Mouse (Mus musculus): ENCODE data around the gene Cdk20.

Cdk20 gene

GRCm38 (mm10) chr13:64432017-64432995 lies at the start of gene Cdk20:
TSS of gene Cdk20 (plus strand) at chr13:64432314.
- under 1% methylated on average over 57 of the region's 57 CpGs for WGBS

DNA sequence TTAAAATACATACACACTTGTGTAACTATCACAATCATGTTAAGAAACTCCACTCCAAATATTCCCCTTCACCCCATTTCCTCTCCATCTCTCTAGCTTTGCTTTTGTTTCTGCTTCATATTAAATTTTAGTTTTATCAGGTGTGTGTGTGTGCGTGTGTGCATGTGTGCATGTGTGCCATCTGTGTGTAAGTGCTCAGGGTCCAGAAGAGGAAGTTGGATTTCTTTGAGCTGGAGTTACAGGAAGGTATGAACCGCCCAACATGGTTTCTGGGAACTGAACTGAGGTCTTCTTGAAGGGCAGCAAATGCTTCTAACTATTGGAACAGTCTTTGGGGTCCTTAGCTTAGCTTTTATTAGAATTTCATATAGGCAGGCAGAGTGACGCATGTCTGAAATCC lies 47.2 kb upstream of the Cdk20 start:
- 91% methylated on average over 3 of the region's 3 CpGs for WGBS

DNA sequence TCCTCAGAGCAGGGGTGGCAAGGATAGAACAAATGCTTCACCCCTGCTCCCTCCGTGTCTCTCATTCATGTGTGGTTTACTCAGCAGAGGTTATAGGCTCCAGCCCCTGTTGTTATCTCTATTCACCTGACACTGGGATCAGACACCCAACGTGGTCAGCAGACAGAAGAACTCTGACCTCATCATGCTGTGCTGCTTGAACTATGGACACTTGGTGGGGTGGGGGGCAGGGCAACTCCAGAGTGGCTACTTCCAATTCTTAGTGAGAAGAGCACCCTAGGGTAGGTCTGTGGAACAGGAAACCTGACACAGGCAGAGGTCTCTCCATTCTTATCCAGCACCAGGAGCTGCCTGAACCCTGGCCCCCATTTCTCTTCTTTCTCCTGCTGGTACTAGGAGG lies 46.1 kb upstream of the Cdk20 start:
- WGBS = 60% methylated on average over 2 of the region's 2 CpGs

- WGBS = 81% methylated on average over 4 of the region's 4 CpGs
These were observed 43.7 kb upstream of the Cdk20 start for GRCm38 (mm10) chr13:64388415-64388814.

DNA sequence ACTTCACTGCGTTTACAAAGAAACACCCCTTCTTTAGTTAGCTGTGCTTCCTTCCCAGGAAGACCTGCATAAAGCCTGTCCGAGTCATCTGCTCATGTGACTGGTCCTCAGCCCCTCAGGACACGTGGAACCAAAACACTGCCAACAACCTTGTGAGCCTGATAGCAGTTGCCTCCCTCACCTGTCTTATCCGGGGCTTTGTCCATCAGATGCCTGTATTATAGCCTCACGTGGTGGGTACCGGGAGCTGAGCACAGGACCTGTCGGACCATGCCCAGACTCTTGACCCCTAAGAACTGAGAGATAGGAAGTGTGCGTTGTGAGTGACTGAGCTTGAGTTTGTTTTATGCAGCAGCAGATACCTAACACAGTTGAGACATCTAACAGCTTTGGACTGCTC lies 35.1 kb upstream of the Cdk20 start:
- 76% methylated on average over 8 of the region's 8 CpGs for WGBS

DNA sequence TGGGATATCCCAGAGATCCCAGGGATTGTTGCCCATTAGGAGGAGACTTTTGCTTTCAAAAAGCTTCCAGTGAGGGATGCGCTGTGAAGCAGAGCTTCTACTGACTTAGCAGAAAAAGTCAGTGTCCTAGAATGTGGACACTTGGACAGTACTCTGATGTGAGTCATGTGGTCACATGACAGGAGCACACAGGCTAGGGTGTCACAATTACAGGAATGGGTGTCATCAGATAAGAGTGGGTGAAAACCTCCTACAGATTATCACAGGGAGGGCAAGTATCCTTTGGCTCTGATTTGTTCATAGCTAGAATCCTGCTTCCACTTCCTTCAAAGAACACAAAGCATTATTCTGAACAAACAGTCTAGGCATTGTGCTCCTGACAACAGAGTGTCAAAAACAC lies 34.0 kb upstream of the Cdk20 start:
- 94% methylated on average over 1 of the region's 1 CpGs for WGBS

DNA sequence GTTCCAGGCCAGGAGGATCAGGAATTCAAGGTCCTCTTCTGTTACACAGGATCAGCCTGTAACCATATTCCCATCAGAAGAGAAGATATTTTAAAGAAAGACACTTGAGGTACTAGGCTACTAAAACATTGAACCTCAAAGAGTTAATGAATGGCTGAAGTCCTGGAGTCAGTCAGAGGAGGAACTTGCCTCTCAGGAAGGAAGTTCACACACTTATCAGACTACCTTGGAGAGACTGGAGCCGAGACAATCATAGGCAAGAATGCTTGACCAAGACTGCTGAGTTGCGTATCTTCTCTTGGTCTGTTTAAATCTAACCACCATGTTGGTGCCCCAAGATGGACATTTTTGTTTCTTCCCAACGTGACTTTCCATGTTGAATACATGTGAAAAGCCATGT lies 32.2 kb upstream of the Cdk20 start:
- WGBS = 81% methylated on average over 3 of the region's 3 CpGs

GRCm38 (mm10) chr13:64400801-64401361 lies 31.2 kb upstream of the Cdk20 start:
- 32% methylated on average over 7 of the region's 7 CpGs for WGBS

DNA sequence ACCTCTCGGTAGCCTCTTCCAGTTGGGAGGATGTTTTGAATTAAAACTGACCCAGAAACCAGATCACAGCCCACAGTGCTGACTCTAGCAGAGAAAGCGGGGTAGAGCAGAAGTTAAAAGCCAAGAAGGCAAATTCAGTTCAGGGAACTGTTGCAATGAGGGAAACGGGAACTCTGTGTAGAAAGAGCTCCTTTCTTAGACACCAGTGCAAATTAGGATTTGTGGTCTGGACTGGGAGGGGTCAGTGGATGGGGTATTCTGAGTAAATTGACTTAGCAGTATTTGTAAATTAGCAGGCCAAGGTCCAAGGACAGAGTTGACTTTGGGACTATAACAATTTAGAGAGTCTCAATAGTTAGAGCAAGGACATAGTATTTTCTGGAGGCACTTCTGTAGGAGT lies 30.1 kb upstream of the Cdk20 start:
- 52% methylated on average over 3 of the region's 3 CpGs for WGBS

GRCm38 (mm10) chr13:64402504-64402949 lies 29.6 kb upstream of the Cdk20 start:
- 82% methylated on average over 10 of the region's 10 CpGs for WGBS

DNA sequence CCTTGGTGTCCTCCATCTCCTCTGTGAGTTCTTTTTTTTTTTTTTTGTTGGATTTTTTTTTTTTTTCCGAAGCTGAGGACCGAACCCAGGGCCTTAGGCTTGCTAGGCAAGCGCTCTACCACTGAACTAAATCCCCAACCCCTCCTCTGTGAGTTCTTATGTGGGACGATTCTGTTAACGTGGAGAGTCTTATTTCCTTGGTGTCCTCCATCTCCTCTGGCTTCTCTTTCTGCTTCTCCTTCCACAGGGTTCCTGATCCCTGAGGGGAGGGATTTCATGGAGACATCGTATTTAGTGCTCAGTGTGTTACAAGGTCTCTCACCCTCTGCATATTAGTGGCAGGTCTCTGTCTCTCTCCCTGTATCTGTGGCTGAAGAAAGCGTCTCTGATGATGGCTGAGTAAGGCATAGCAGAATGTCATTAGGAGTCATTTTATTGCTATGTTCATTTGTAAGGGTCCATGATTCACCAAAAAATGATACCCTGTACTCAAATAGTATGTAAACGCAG lies 29.1 kb upstream of the Cdk20 start:
- 87% methylated on average over 8 of the region's 8 CpGs for WGBS

DNA sequence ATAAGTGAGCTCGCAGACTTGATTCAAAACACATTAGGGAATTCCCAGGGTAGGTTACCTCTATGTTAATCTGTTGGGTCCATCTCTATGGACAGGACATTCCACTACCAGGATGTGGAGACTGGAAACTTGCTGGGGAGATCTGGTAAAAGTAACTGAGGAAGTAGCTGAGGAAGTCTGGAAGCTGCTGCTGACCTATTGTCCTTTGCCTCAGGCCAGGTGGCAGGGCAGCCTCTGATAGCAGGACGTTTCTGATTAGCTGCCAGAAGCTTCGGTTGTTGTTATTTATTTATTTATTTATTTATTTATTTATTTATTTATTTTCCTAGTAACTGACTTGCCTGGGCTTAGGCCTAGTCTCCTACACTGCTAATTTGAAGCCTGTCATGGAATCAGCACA lies 28.6 kb upstream of the Cdk20 start:
- 68% methylated on average over 3 of the region's 3 CpGs for WGBS

DNA sequence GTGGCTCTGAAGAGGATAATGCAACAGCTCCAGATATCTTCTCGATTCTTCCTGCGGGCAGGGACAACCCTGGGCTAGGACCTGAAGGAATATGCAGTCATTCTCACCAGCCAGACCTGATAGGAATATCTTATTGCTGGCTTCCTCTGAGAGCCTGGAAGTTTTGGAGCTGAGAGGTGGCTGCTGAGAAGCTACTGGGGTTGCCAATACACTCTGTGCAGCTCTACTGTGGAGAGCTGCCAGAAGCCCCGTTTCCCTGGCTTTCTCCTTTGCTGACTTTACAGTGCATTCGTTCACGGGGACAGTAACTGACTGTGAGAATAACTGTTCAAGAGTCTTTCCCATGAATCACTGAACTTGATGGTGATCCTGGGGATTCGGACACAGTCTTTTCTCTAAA lies 26.6 kb upstream of the Cdk20 start:
- 47% methylated on average over 6 of the region's 6 CpGs for WGBS

- 87% methylated on average over 5 of the region's 5 CpGs for WGBS
These were observed 24.1 kb upstream of the Cdk20 start for GRCm38 (mm10) chr13:64407992-64408391.

GRCm38 (mm10) chr13:64410604-64411003 lies 21.5 kb upstream of the Cdk20 start:
- WGBS = 83% methylated on average over 5 of the region's 5 CpGs

GRCm38 (mm10) chr13:64411282-64411681 lies 20.8 kb upstream of the Cdk20 start:
- 92% methylated on average over 2 of the region's 2 CpGs for WGBS

DNA sequence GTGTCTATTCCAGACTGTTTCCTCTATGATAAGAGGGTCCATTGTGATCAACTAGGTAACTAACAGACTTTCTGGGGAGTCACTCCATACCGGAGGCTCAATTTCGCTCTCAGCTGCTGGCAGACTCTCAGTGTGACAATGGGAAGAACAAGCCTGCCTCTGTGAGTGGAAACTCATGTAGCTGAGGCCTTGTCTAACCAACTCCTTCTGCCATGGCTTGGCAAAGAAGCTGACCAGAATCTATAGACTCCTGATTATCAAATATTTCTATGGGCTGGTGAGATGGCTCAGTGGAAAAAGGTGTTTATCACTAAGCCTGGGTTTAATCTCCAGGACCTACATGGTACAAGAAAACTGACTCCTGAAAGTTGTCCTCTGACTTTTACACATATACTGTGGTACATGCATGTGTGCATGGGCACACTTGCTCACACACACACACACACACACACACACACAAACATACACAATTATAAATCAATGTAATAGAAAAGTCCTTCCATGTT lies 19.3 kb upstream of the Cdk20 start:
- WGBS = 76% methylated on average over 2 of the region's 2 CpGs

DNA sequence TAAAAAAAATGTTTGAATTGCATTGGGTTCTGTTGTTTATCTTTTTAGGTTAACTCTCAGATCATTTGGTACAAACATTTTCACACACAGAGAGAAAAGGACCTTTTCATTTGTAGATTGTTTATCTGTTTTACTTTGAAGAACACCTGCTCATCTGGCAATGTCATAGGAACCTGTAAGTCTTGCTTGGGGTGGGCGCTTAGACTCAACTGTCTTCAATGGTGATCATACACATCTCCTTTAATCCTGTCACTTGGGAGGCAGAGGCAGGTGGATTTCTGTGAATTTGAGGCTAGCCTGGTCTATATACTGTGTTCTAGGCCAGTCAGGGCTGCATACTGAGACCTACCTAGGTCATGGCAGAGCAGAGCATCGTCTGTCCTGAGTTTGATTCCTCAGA lies 16.5 kb upstream of the Cdk20 start:
- 89% methylated on average over 2 of the region's 2 CpGs for WGBS

- 54% methylated on average over 5 of the region's 5 CpGs for WGBS
These were observed 15.0 kb upstream of the Cdk20 start for GRCm38 (mm10) chr13:64416955-64417601.

- 86% methylated on average over 1 of the region's 1 CpGs for WGBS
These were observed 11.3 kb upstream of the Cdk20 start for GRCm38 (mm10) chr13:64420847-64421246.

GRCm38 (mm10) chr13:64421386-64421785 lies 10.7 kb upstream of the Cdk20 start:
- WGBS = 77% methylated on average over 3 of the region's 3 CpGs

DNA sequence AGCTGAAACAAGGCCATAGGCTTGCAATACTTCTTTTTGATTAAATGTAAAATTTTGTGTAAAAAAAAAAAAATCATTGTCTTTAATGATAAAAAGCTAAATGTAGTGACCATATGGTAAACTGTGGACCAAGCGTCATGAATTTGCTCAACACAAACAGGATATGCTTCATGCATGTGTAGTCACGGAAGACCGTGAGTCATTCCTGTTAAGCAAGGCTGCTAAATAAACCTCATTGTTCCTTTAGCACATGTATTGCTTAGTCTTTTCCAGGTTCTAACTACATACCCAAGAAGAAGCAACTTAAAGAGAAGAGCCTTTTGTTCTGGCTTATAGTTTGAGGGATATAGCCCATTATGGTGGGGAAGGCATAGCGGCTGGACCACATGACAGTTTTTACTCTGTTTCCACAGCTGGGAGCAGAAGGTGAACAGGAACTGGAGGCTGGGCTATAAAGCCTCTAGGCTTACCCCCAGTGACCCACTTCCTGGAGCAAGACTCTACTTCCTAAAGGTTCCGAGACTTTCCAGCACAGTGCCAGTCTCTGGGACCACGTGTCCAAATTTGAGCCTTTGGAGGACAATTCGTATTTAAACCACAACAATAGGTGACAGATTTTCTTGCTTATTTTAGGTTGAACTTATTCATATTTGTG lies 10.0 kb upstream of the Cdk20 start:
- WGBS = 75% methylated on average over 7 of the region's 7 CpGs
